Mouse (Mus musculus): Measurements from ENCODE around the gene Krt42.

- TF ChIP-seq CTCF (IDR thresholded peaks at IDR 0.05; ENCODE audit: extremely low read depth, insufficient read depth, low read length): no peak
- no peak for TF ChIP-seq POLR2A (IDR thresholded peaks at IDR 0.05; ENCODE audit: extremely low read depth, insufficient read depth, low read length)
These were observed 31.6 kb upstream of the Krt42 start for GRCm38 (mm10) chr11:100301292-100301691.

Data from cortical plate, adult 2 months (tissue).